In genomic region chr10:99608477-99608876, GRCm38 (mm10) we compare ENCODE assay signal across 22 mouse cellular contexts.
"Had no signal": no experiment of that assay in that cellular context is flagged by ENCODE, and none has a peak within 500 bp of the region (broad histone marks: within the 10 kb centered on the region; RNA-seq: fewer than 3 reads in every experiment).

No protein-coding gene starts in this region.

- ATAC-seq: intestine, embryonic 15.5 days; liver, postnatal 0 days had no signal

- H3K9ac ChIP-seq: intestine, embryonic 15.5 days; kidney, embryonic 15.5 days; limb, embryonic 12.5 days; limb, embryonic 15.5 days; liver, embryonic 14.5 days; liver, postnatal 0 days; lung, embryonic 14.5 days; neural tube, embryonic 13.5 days; stomach, embryonic 15.5 days had no signal

- H3K27me3 ChIP-seq: intestine, embryonic 15.5 days; kidney, embryonic 15.5 days; limb, embryonic 12.5 days; limb, embryonic 15.5 days; neural tube, embryonic 13.5 days; stomach, embryonic 15.5 days had no signal

- H3K4me1 ChIP-seq: intestine, embryonic 15.5 days; kidney, embryonic 15.5 days; limb, embryonic 12.5 days; limb, embryonic 15.5 days; neural tube, embryonic 13.5 days; stomach, embryonic 15.5 days had no signal

- H3K36me3 ChIP-seq: intestine, embryonic 15.5 days; kidney, embryonic 15.5 days; limb, embryonic 12.5 days; limb, embryonic 15.5 days; neural tube, embryonic 13.5 days; stomach, embryonic 15.5 days had no signal

- H3K9me3 ChIP-seq: intestine, embryonic 15.5 days; kidney, embryonic 15.5 days; limb, embryonic 15.5 days; neural tube, embryonic 13.5 days; stomach, embryonic 15.5 days had no signal

- DNase-seq: kidney, adult 11 months; kidney, adult 8-10 months; kidney, postnatal 10 days; kidney, postnatal 36 days; left cerebral cortex, postnatal 4 days; liver, postnatal 0 days; lung, embryonic 14.5 days; lung, postnatal 14 days; lung, postnatal 4 days; midbrain, embryonic 14.5 days; right cerebral cortex, postnatal 25 days; spleen, adult 18-20 months; thymus, postnatal 36 days had no signal

- H3K4me3 ChIP-seq: intestine, embryonic 15.5 days; kidney, embryonic 15.5 days; limb, embryonic 12.5 days; limb, embryonic 15.5 days; myocyte; neural tube, embryonic 13.5 days; stomach, embryonic 15.5 days had no signal

- H3K27ac ChIP-seq: intestine, embryonic 15.5 days; kidney, embryonic 15.5 days; limb, embryonic 12.5 days; limb, embryonic 15.5 days; liver, embryonic 14.5 days; neural tube, embryonic 13.5 days; stomach, embryonic 15.5 days had no signal

- H3K4me2 ChIP-seq: intestine, embryonic 15.5 days; kidney, embryonic 15.5 days; limb, embryonic 12.5 days; limb, embryonic 15.5 days; liver, embryonic 11.5 days; lung, embryonic 14.5 days; neural tube, embryonic 13.5 days; stomach, embryonic 15.5 days had no signal
